7 mouse cellular contexts compared by ENCODE assay signal in the genomic region with DNA sequence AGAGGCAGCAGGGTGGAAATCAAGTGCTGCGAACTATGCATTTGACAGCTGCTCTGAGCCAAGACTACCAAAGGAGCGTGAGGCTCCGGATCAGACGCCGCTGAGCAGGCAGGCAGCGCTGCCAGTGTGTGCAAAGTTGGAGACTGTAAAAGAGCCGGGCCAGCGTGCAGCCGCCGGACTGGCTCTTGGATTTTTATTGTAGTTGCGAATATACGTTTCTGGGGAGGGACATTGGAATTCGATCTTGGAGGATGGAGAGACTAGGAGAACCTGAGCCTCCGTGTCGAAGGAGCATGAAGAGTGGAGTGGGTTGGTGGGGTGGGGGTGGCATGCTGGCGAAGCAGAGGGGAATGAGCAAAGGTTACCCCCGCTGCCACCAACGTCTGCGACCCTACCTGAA. TPM values are rescaled to one million over a fixed set of nuclear protein-coding genes. Genes with fewer than 3 reads are reported as not detected.
A peak's percentile ranks its signal among the peaks of the same experiment; 100 is the strongest.
DNase-seq lines count a peak whose midpoint lies in the region; ATAC-seq lines count a peak whose summit lies in the region.

No protein-coding gene starts in this region.

- H3K4me3 ChIP-seq in lung, embryonic 16.5 days (ENCODE audit: low read length), result peak overlapping the region; percentile 55
- peak overlapping the region; percentile 66 for H3K4me3 ChIP-seq in embryonic facial prominence, embryonic 13.5 days
- H3K4me3 ChIP-seq in intestine, embryonic 16.5 days (ENCODE audit: low read length), result peak overlapping the region; percentile 59
- peak overlapping the region; percentile 56 for H3K4me3 ChIP-seq in limb, embryonic 15.5 days

- under 1% methylated on average over 19 of the region's 19 CpGs for WGBS in lung, embryonic 16.5 days
- under 1% methylated on average over 19 of the region's 19 CpGs for WGBS in embryonic facial prominence, embryonic 13.5 days
- under 1% methylated on average over 19 of the region's 19 CpGs for WGBS in intestine, embryonic 16.5 days
- 2% methylated on average over 19 of the region's 19 CpGs for WGBS in limb, embryonic 15.5 days

- H3K27ac ChIP-seq in lung, embryonic 16.5 days (ENCODE audit: low read length), result no peak overlapping the region
- no peak overlapping the region for H3K27ac ChIP-seq in embryonic facial prominence, embryonic 13.5 days
- H3K27ac ChIP-seq in intestine, embryonic 16.5 days (ENCODE audit: low read length), result no peak overlapping the region
- H3K27ac ChIP-seq in limb, embryonic 15.5 days, result no peak overlapping the region

- ATAC-seq in lung, embryonic 16.5 days (ENCODE audit: low read depth), result no peak
- 0 out of 2 replicates have a peak, but pooled peaks have one; percentile 27 for ATAC-seq in embryonic facial prominence, embryonic 13.5 days (ENCODE audit: insufficient number of reproducible peaks, insufficient read depth, low FRiP score, low TSS enrichment, low read depth)
- ATAC-seq in intestine, embryonic 16.5 days, result peak; percentile 60; the same call in 1 of the 2 replicates
- ATAC-seq in limb, embryonic 15.5 days (ENCODE audit: insufficient number of reproducible peaks, low FRiP score, low TSS enrichment, low read depth), result no peak

- peak overlapping the region; percentile 94 for H3K4me2 ChIP-seq in lung, embryonic 16.5 days (ENCODE audit: low read depth, low read length)
- peak overlapping the region; percentile 97 for H3K4me2 ChIP-seq in embryonic facial prominence, embryonic 13.5 days
- H3K4me2 ChIP-seq in intestine, embryonic 16.5 days (ENCODE audit: low read depth, low read length), result peak overlapping the region; percentile 94
- peak overlapping the region; percentile 98 for H3K4me2 ChIP-seq in limb, embryonic 15.5 days

- no peaks in the 10 kb centered on the region for H3K36me3 ChIP-seq in lung, embryonic 16.5 days (ENCODE audit: control insufficient read depth, insufficient read depth, low read length)
- no peaks in the 10 kb centered on the region for H3K36me3 ChIP-seq in embryonic facial prominence, embryonic 13.5 days
- no peaks in the 10 kb centered on the region for H3K36me3 ChIP-seq in intestine, embryonic 16.5 days (ENCODE audit: control insufficient read depth, insufficient read depth, low read length)
- no peaks in the 10 kb centered on the region for H3K36me3 ChIP-seq in limb, embryonic 15.5 days

- peaks cover 5% of the 10 kb centered on the region; the same call in 1 of the 2 replicates for H3K4me1 ChIP-seq in lung, embryonic 16.5 days (replicated peaks; ENCODE audit: control insufficient read depth, insufficient read depth, low read length)
- peaks cover 5% of the 10 kb centered on the region; the same call in 1 of the 2 replicates for H3K4me1 ChIP-seq in embryonic facial prominence, embryonic 13.5 days
- H3K4me1 ChIP-seq in intestine, embryonic 16.5 days (ENCODE audit: control insufficient read depth, insufficient read depth, low read length), result peaks cover 8% of the 10 kb centered on the region; the same call in 1 of the 2 replicates
- H3K4me1 ChIP-seq in limb, embryonic 15.5 days, result peaks cover 18% of the 10 kb centered on the region

- no peaks in the 10 kb centered on the region for H3K9me3 ChIP-seq in lung, embryonic 16.5 days (ENCODE audit: control insufficient read depth, low read length)
- no peaks in the 10 kb centered on the region for H3K9me3 ChIP-seq in embryonic facial prominence, embryonic 13.5 days
- no peaks in the 10 kb centered on the region for H3K9me3 ChIP-seq in intestine, embryonic 16.5 days (ENCODE audit: control insufficient read depth, low read length)
- no peaks in the 10 kb centered on the region for H3K9me3 ChIP-seq in limb, embryonic 15.5 days

- DNase-seq in lung, postnatal 14 days, result no peak
- DNase-seq in right cerebral cortex, postnatal 14 days, result peak; percentile 55
- DNase-seq in gastrocnemius, adult 18-20 months (ENCODE audit: low spot score), result no peak

- peaks cover 14% of the 10 kb centered on the region for H3K27me3 ChIP-seq in lung, embryonic 16.5 days (ENCODE audit: control insufficient read depth, insufficient read depth, low read depth, low read length)
- H3K27me3 ChIP-seq in embryonic facial prominence, embryonic 13.5 days, result peaks cover 34% of the 10 kb centered on the region
- H3K27me3 ChIP-seq in intestine, embryonic 16.5 days (replicated peaks; ENCODE audit: control insufficient read depth, insufficient read depth, low read length), result peaks cover 10% of the 10 kb centered on the region
- peaks cover 18% of the 10 kb centered on the region for H3K27me3 ChIP-seq in limb, embryonic 15.5 days

- H3K9ac ChIP-seq in lung, embryonic 16.5 days (ENCODE audit: low read length), result no peak overlapping the region
- H3K9ac ChIP-seq in embryonic facial prominence, embryonic 13.5 days, result peak overlapping the region; percentile 49; the same call in 1 of the 2 replicates
- H3K9ac ChIP-seq in intestine, embryonic 16.5 days (ENCODE audit: low read depth, low read length), result no peak overlapping the region; the same call in 1 of the 2 replicates
- H3K9ac ChIP-seq in limb, embryonic 15.5 days, result no peak overlapping the region

RNA-seq across cellular contexts. Expression of a gene that starts 0.5 kb away (rescaled TPM):
- polyA plus RNA-seq in lung, embryonic 16.5 days (2015; fragmentation: Nextera tagmentation; extraction: Ambion mirVana), result 0.06 and 0.29 TPM in 2 replicates
- polyA plus RNA-seq in embryonic facial prominence, embryonic 13.5 days (2015; fragmentation: Nextera tagmentation; extraction: Ambion mirVana), result 2.1 and 3.2 TPM in 2 replicates
- 2.5 and 3.3 TPM in 2 replicates for polyA plus RNA-seq in intestine, embryonic 16.5 days (2015; fragmentation: Nextera tagmentation; extraction: Ambion mirVana)
- polyA plus RNA-seq in limb, embryonic 15.5 days (2015; fragmentation: Nextera tagmentation; extraction: Ambion mirVana), result 0.77 and 1.0 TPM in 2 replicates
- under 1 TPM in 1 of 2 experiments, not detected in 1; 0.36 TPM for total RNA-seq in gastrocnemius, adult 18-20 months (2021)

Comparison
In these comparisons a context has a peak if more than half of its experiments do, and no peak if none do; other contexts are left out.
1. ATAC-seq: peak in embryonic facial prominence, embryonic 13.5 days (single experiment) and intestine, embryonic 16.5 days (single experiment); none in lung, embryonic 16.5 days (single experiment) and limb, embryonic 15.5 days (single experiment).
2. Peak in every context shown above with its lines, with median percentiles within 50 percentile points of each other: H3K4me2 ChIP-seq and H3K4me3 ChIP-seq.